Mouse (Mus musculus) kidney, postnatal 0 days (tissue): ENCODE data around the gene Defb43. TPM values are rescaled to one million over a fixed set of nuclear protein-coding genes. Genes with fewer than 3 reads are reported as not detected.

Experiments
- ATAC-seq: fragments of 200-750 bp; cut with Nextera tagmentation; replicated peaks from 2 replicates; pipeline ENCODE4 v1.8.0; 2017; ENCODE audit warnings: low read depth, moderate number of reproducible peaks, moderate TSS enrichment, moderate library complexity; ENCODE audit not compliant: low FRiP score
- DNase-seq: peaks from one replicate; pipeline ENCODE4 v3.0.0-alpha.2; 2016; ENCODE audit warnings: low spot score
- H3K27ac ChIP-seq: fragments of 300-500 bp; sonication (generic); 2 replicates; pipeline ENCODE4 v1.5.1; 2014; ENCODE audit warnings: mild to moderate bottlenecking
- H3K27me3 ChIP-seq: fragments of 300-500 bp; sonication (generic); 2 replicates; pipeline ENCODE4 v1.6.1; 2014; ENCODE audit warnings: low read length, mixed read lengths; ENCODE audit not compliant: insufficient read depth
- H3K36me3 ChIP-seq: fragments of 300-500 bp; sonication (generic); 2 replicates; pipeline ENCODE4 v1.6.1; 2014; ENCODE audit warnings: low read length, mixed read lengths; ENCODE audit not compliant: insufficient read depth
- H3K4me1 ChIP-seq: fragments of 300-500 bp; sonication (generic); replicated peaks from 2 replicates; pipeline ENCODE4 v1.6.1; 2014; ENCODE audit warnings: antibody characterized with exemption, low read length, mixed read lengths; ENCODE audit not compliant: insufficient read depth
- H3K4me2 ChIP-seq: fragments of 300-500 bp; sonication (generic); 2 replicates; pipeline ENCODE4 v1.6.1; 2014; ENCODE audit warnings: mild to moderate bottlenecking, low read length, moderate library complexity, mixed read lengths
- H3K4me3 ChIP-seq: fragments of 300-500 bp; sonication (generic); replicated peaks from 2 replicates; pipeline ENCODE4 v1.5.1; 2014; ENCODE audit warnings: low read depth, low read length
- H3K9ac ChIP-seq: fragments of 300-500 bp; sonication (generic); 2 replicates; pipeline ENCODE4 v1.6.1; 2014; ENCODE audit warnings: low read depth, low read length
- H3K9me3 ChIP-seq: fragments of 300-500 bp; sonication (generic); replicated peaks from 2 replicates; pipeline ENCODE4 v1.6.1; 2016; ENCODE audit warnings: low read length, inconsistent platforms, mixed read lengths
- CTCF ChIP-seq: IDR thresholded peaks from 2 replicates; pipeline ENCODE4 v1.5.1; 2016; ENCODE audit warnings: antibody characterized with exemption, low read depth, mild to moderate bottlenecking, moderate library complexity
- WGBS: fragments of 180-500 bp; shearing (Covaris S2); extraction: QIAGEN DNeasy Blood & Tissue Kit; methylation state at CpG from one replicate; pipeline ENCODE4 v1.1.7; 2014; 5-methylcytosine and 5-hydroxymethylcytosine counted together
- polyA plus RNA-seq: library from polyadenylated mRNA; unstranded; fragments of >200 nt; fragmentation: Nextera tagmentation; extraction: Ambion mirVana; gene quantifications from 2 replicates; pipeline ENCODE4 v1.2.1, GENCODE M21; 2015

The Defb43 gene
- polyA plus RNA-seq, 1 experiment from 2014 or later = not detected

DNA sequence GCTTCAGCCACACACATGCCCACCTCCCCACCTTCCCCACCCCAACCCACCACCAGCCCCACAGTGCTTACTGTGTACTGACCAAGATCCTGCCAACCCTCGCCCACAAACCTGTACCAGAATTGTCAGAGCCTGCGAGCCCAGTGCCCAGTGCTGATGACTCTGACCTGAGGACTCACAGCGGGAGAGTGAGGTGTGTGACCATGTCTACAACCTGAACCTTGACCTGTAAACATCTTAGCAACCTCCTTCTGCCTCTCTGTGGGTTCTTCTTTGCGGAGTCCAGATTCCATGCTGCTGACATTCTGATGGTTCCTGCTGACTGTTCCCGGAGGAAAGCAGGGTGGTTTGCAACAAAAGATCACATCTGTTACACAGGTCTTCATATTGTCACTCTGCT is 53.8 kb downstream of the Defb43 start:
- Histone ChIP-seq H3K9me3 (no peaks in the 10 kb centered on the region), H3K9ac (no peak overlapping the region), H3K4me3 (no peak overlapping the region), H3K27ac (no peak overlapping the region), H3K4me1 (no peaks in the 10 kb centered on the region), H3K4me2 (no peak overlapping the region), H3K36me3 (no peaks in the 10 kb centered on the region), H3K27me3 (no peaks in the 10 kb centered on the region)
- ATAC-seq = no peak
- DNase-seq = no peak
- TF ChIP-seq CTCF = no peak
- WGBS = 79% methylated on average over 5 of the region's 5 CpGs

GRCm38 (mm10) chr14:63066630-63067310 is 55.2 kb downstream of the Defb43 start:
- H3K4me3 ChIP-seq = no peak overlapping the region
- H3K27ac ChIP-seq = no peak overlapping the region
- H3K27me3 ChIP-seq = no peaks in the 10 kb centered on the region
- H3K4me1 ChIP-seq = no peaks in the 10 kb centered on the region
- DNase-seq = peak; percentile 79
- ATAC-seq = no peak
- H3K9ac ChIP-seq = no peak overlapping the region
- no peaks in the 10 kb centered on the region for H3K36me3 ChIP-seq
- peak; percentile 97 for TF ChIP-seq CTCF
- 30% methylated on average over 16 of the region's 16 CpGs for WGBS
- H3K4me2 ChIP-seq = no peak overlapping the region
- no peaks in the 10 kb centered on the region for H3K9me3 ChIP-seq

Other genes with a start within 250 kb of the Defb43 start
- gene Wdfy2, start 174.1 kb upstream of the Defb43 start, polyA plus RNA-seq = 3.9 and 4.6 TPM in 2 replicates
- gene Defb48, start 27.3 kb upstream of the Defb43 start, polyA plus RNA-seq = not detected in 2 replicates
- not detected in 2 replicates for gene Defb47, start 13.7 kb upstream of the Defb43 start, polyA plus RNA-seq
- gene Defb42, start 35.2 kb downstream of the Defb43 start, polyA plus RNA-seq = 15.1 and 23.5 TPM in 2 replicates
- gene Defb30, start 38.2 kb downstream of the Defb43 start, polyA plus RNA-seq = not detected in 2 replicates